Mouse (Mus musculus) heart, postnatal 0 days (tissue): ENCODE data around the gene Arid1b. TPM values are rescaled to one million over a fixed set of nuclear protein-coding genes. Genes with fewer than 3 reads are reported as not detected.

Source experiments
- ATAC-seq: fragments of 200-750 bp; cut with Nextera tagmentation; 2 replicates; pipeline ENCODE4 v1.8.0; 2017; ENCODE audit warnings: low read depth, moderate number of reproducible peaks, moderate library complexity; ENCODE audit not compliant: insufficient read depth
- DNase-seq: peaks from one replicate; pipeline ENCODE4 v3.0.0-alpha.2; 2016; ENCODE audit warnings: low spot score
- H3K27ac ChIP-seq: fragments of 300-500 bp; sonication (generic); 2 replicates; pipeline ENCODE4 v1.5.1; 2014; ENCODE audit warnings: low read depth, mild to moderate bottlenecking
- H3K27me3 ChIP-seq: fragments of 300-500 bp; sonication (generic); 2 replicates; pipeline ENCODE4 v1.6.1; 2014; ENCODE audit warnings: low read length, mixed read lengths; ENCODE audit not compliant: control insufficient read depth, insufficient read depth
- H3K36me3 ChIP-seq: fragments of 300-500 bp; sonication (generic); replicated peaks from 2 replicates; pipeline ENCODE4 v1.6.1; 2014; ENCODE audit warnings: low read length, mixed read lengths; ENCODE audit not compliant: control insufficient read depth, insufficient read depth
- H3K4me1 ChIP-seq: fragments of 300-500 bp; sonication (generic); 2 replicates; pipeline ENCODE4 v1.6.1; 2014; ENCODE audit warnings: antibody characterized with exemption; ENCODE audit not compliant: control insufficient read depth, insufficient read depth
- H3K4me2 ChIP-seq: fragments of 300-500 bp; sonication (generic); 2 replicates; pipeline ENCODE4 v1.6.1; 2014; ENCODE audit warnings: low read depth, mild to moderate bottlenecking, low read length, moderate library complexity
- H3K4me3 ChIP-seq: fragments of 300-500 bp; sonication (generic); 2 replicates; pipeline ENCODE4 v1.5.1; 2014; ENCODE audit warnings: low read depth, low read length
- H3K9ac ChIP-seq: fragments of 300-500 bp; sonication (generic); replicated peaks from 2 replicates; pipeline ENCODE4 v1.6.1; 2014; ENCODE audit warnings: low read depth, low read length, mixed read lengths
- H3K9me3 ChIP-seq: fragments of 300-500 bp; sonication (generic); replicated peaks from 2 replicates; pipeline ENCODE4 v1.6.1; 2016; ENCODE audit warnings: low read length; ENCODE audit not compliant: control insufficient read depth
- CTCF ChIP-seq: IDR thresholded peaks from 2 replicates; pipeline ENCODE4 v1.5.1; 2016; ENCODE audit warnings: antibody characterized with exemption, control low read depth, low read depth
- EP300 ChIP-seq: IDR thresholded peaks from 2 replicates; pipeline ENCODE4 v1.6.1; 2016; ENCODE audit warnings: antibody characterized with exemption, low read depth
- WGBS: fragments of 180-500 bp; shearing (Covaris S2); extraction: QIAGEN DNeasy Blood & Tissue Kit; methylation state at CpG from one replicate; pipeline ENCODE4 v1.1.7; 2014; 5-methylcytosine and 5-hydroxymethylcytosine counted together
- polyA plus RNA-seq: library from polyadenylated mRNA; unstranded; fragments of >200 nt; fragmentation: Nextera tagmentation; extraction: Ambion mirVana; gene quantifications from 2 replicates; pipeline ENCODE4 v1.2.1, GENCODE M21; 2015
- total RNA-seq: library from RNA; depleted of rRNA; stranded (reverse); fragments of >200 nt; gene quantifications from 2 replicates; pipeline ENCODE4 v1.2.3, GENCODE M21; 2014; ENCODE audit warnings: low replicate concordance

Gene Arid1b
- total and polyA plus RNA-seq, 2 experiments from 2014 or later: 4.4 to 27.3 TPM

- WGBS: 39% methylated on average over 11 of the region's 11 CpGs
- TF ChIP-seq CTCF (no peak), EP300 (no peak)
- ATAC-seq (no peak), DNase-seq (no peak)
- Histone ChIP-seq H3K4me3 (no peak overlapping the region), H3K9ac (no peak overlapping the region), H3K27ac (no peak overlapping the region), H3K27me3 (no peaks in the 10 kb centered on the region), H3K4me1 (no peaks in the 10 kb centered on the region), H3K36me3 (no peaks in the 10 kb centered on the region), H3K4me2 (no peak overlapping the region), H3K9me3 (no peaks in the 10 kb centered on the region)
Observed at GRCm38 (mm10) chr17:5377151-5377929, 383.2 kb downstream of the Arid1b start.

- H3K9me3 ChIP-seq: no peaks in the 10 kb centered on the region
- H3K27me3 ChIP-seq: no peaks in the 10 kb centered on the region
- H3K4me3 ChIP-seq: no peak overlapping the region
- H3K4me1 ChIP-seq: no peaks in the 10 kb centered on the region
- H3K36me3 ChIP-seq: no peaks in the 10 kb centered on the region
- DNase-seq: no peak
- no peak overlapping the region for H3K9ac ChIP-seq
- WGBS: 29% methylated on average over 7 of the region's 7 CpGs
- H3K27ac ChIP-seq: no peak overlapping the region
- TF ChIP-seq EP300 (no peak), CTCF (no peak)
- ATAC-seq: no peak
- no peak overlapping the region for H3K4me2 ChIP-seq
Observed at GRCm38 (mm10) chr17:5377930-5378310, 383.8 kb downstream of the Arid1b start.

- no peak for TF ChIP-seq EP300
- TF ChIP-seq CTCF: no peak
- no peaks in the 10 kb centered on the region for H3K4me1 ChIP-seq
- ATAC-seq (no peak), DNase-seq (no peak)
- H3K4me3 ChIP-seq: no peak overlapping the region
- no peak overlapping the region for H3K9ac ChIP-seq
- H3K27me3 ChIP-seq: no peaks in the 10 kb centered on the region
- H3K4me2 ChIP-seq: no peak overlapping the region
- H3K36me3 ChIP-seq: no peaks in the 10 kb centered on the region
- no peak overlapping the region for H3K27ac ChIP-seq
- H3K9me3 ChIP-seq: no peaks in the 10 kb centered on the region
- WGBS: 92% methylated on average over 1 of the region's 1 CpGs
Observed at GRCm38 (mm10) chr17:5385694-5386093, 391.6 kb downstream of the Arid1b start.

GRCm38 (mm10) chr17:5386885-5387545 lies 392.9 kb downstream of the Arid1b start:
- H3K9ac ChIP-seq: no peak overlapping the region
- no peak overlapping the region for H3K4me2 ChIP-seq
- H3K9me3 ChIP-seq: no peaks in the 10 kb centered on the region
- 77% methylated on average over 12 of the region's 12 CpGs for WGBS
- no peak overlapping the region for H3K4me3 ChIP-seq
- H3K27ac ChIP-seq: no peak overlapping the region
- H3K27me3 ChIP-seq: no peaks in the 10 kb centered on the region
- H3K36me3 ChIP-seq: no peaks in the 10 kb centered on the region
- DNase-seq (no peak), ATAC-seq (no peak)
- no peaks in the 10 kb centered on the region for H3K4me1 ChIP-seq
- TF ChIP-seq EP300 (no peak), CTCF (no peak)

- Histone ChIP-seq H3K4me1 (no peaks in the 10 kb centered on the region), H3K9me3 (no peaks in the 10 kb centered on the region), H3K9ac (no peak overlapping the region), H3K36me3 (no peaks in the 10 kb centered on the region), H3K27ac (no peak overlapping the region), H3K4me3 (no peak overlapping the region), H3K4me2 (no peak overlapping the region), H3K27me3 (no peaks in the 10 kb centered on the region)
- DNase-seq: no peak
- ATAC-seq: no peak
- WGBS: 78% methylated on average over 3 of the region's 3 CpGs
- TF ChIP-seq EP300 (no peak), CTCF (no peak)
Observed at GRCm38 (mm10) chr17:5388351-5388750, 394.2 kb downstream of the Arid1b start.
